Mouse (Mus musculus): Measurements from ENCODE around the gene Efna2. TPM values are rescaled to one million over a fixed set of nuclear protein-coding genes. Genes with fewer than 3 reads are reported as not detected.
A peak's percentile ranks its signal among the peaks of the same experiment; 100 is the strongest.

Efna2 gene
- 34.6 and 42.3 TPM in 2 replicates for polyA plus RNA-seq (2014; fragmentation: Nextera tagmentation; extraction: Ambion mirVana)

DNA sequence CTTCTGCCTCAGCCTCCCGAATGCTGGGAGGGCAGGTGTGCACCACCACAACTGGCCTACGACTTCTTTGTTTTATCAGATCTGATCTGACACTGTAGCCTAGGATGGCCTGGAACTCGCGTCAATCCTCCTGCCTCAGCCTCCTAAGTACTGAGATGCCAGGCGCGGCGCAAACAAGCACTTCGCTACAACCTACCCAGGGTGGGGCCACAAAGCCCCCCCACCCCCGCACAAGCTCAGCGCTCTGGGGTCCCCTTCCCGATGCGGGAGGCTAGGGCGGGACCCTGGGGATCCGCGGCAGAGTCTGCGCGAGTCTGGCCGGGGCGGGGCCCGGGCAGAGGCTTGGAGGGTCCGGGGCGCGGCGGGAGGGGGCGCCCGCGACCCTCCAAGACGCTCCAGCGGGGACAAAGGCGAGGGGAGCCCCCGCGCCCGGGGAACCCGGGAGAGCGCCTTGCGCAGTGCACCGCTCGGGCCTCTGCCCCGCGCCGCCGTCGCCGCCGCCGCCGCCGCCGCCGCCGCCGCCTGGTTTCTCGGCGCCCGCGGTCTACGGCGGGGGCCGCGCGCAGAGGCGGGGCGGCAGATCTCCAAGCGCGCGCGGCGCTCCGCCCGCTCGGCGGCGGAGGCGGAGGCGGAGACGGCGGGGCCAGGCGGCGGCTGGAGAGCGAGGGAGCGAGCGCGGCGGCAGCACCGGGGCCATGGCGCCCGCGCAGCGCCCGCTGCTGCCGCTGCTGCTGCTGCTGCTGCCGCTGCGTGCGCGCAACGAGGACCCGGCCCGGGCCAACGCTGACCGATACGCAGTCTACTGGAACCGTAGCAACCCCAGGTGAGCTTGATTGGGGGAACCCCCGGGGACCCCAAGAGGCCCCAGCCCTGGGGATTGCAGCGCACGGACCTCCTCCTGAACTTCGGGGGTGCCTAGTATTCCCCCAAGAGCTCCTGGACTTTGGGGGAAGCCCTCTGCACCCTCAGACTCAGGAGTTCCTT lies at the start of gene Efna2:
Efna2 (plus strand) TSS at position 415 of the 984 bp plus-strand sequence.
- H3K4me1 ChIP-seq (ENCODE audit: control insufficient read depth, insufficient read depth, low read length): peaks cover 2% of the 10 kb centered on the region; the same call in 1 of the 2 replicates
- peak within 1 kb of the TSS; percentile 53 for H3K4me2 ChIP-seq (ENCODE audit: low read depth, low read length)
- 2% methylated on average over 72 of the region's 106 CpGs for WGBS
- DNase-seq (ENCODE audit: low spot score) (peak; percentile 87), ATAC-seq (replicated peaks; ENCODE audit: insufficient number of reproducible peaks, low FRiP score, low TSS enrichment, low read depth) (peak; percentile 46)
- H3K9me3 ChIP-seq (replicated peaks; ENCODE audit: control insufficient read depth, low read length): no peaks in the 10 kb centered on the region
- no peaks in the 10 kb centered on the region for H3K27me3 ChIP-seq (ENCODE audit: control insufficient read depth, insufficient read depth, low read length)
- peak within 1 kb of the TSS; percentile 94 for H3K4me3 ChIP-seq (ENCODE audit: low read depth, low read length)
- no peaks in the 10 kb centered on the region; the same call in 1 of the 2 replicates for H3K36me3 ChIP-seq (replicated peaks; ENCODE audit: control insufficient read depth, insufficient read depth, low read depth, low read length)
- peak within 1 kb of the TSS; percentile 17 for H3K27ac ChIP-seq (replicated peaks; ENCODE audit: low read depth, low read length)
- H3K9ac ChIP-seq (replicated peaks; ENCODE audit: low read length): peak within 1 kb of the TSS; percentile 96

DNA sequence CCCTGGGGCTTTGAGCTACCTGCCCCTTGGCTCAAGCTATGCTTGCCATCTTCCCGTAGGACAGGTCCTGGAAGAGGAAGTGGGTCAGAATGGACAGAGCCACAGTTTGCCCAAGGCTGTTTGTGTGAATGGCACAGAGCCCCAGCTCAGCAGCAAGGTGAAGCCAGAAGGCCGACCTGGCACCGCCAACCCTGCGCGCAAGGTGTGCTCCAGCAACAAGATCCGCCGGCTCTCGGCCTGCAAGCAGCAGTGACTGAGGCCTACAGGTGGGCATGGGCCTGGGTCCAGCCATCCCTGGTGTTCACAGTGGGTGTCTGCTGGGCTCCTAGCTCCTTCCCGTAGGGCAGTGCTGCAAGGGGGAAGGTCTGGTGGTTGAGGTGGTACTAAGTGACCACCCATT lies 49.4 kb upstream of the Efna2 start:
- Histone ChIP-seq H3K9ac (replicated peaks; ENCODE audit: low read length) (no peak overlapping the region), H3K27me3 (ENCODE audit: control insufficient read depth, insufficient read depth, low read length) (no peaks in the 10 kb centered on the region), H3K4me1 (ENCODE audit: control insufficient read depth, insufficient read depth, low read length) (peaks cover 11% of the 10 kb centered on the region; the same call in 1 of the 2 replicates), H3K27ac (replicated peaks; ENCODE audit: low read depth, low read length) (no peak overlapping the region), H3K4me2 (ENCODE audit: low read depth, low read length) (no peak overlapping the region), H3K4me3 (ENCODE audit: low read depth, low read length) (no peak overlapping the region), H3K9me3 (replicated peaks; ENCODE audit: control insufficient read depth, low read length) (no peaks in the 10 kb centered on the region), H3K36me3 (replicated peaks; ENCODE audit: control insufficient read depth, insufficient read depth, low read depth, low read length) (peaks cover 17% of the 10 kb centered on the region)
- ATAC-seq (replicated peaks; ENCODE audit: insufficient number of reproducible peaks, low FRiP score, low TSS enrichment, low read depth) (no peak), DNase-seq (ENCODE audit: low spot score) (no peak)
- 95% methylated on average over 9 of the region's 9 CpGs for WGBS

DNA sequence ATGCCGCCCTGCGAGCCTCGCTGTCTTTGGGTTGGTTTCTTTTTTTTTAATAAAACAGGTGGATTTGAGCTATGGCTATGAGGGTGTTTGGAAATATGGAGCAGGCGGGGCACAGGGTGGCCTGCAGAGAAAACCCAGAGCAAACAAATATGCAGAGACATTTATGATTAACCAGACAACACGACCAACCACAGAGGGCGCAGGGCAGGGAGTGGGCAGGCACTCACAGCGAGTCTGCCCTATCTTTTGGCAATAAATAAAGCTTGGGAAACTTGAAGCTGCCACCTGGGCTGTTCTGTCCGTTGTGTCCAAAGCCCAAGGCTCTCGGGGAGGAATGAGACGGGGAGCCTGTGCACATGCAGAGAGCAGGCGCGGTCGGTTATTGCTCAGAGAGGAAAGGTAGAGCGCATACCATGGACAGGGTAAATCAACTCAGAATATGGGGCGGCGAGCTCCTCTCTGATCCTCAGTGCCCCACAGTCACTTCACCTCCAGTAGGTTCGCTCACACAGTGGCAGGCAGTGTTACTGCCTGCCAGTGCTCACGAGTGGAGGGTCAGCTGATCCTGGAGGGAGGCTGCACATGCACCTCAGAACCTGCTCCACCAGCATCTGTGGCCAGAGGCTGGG lies 48.8 kb upstream of the Efna2 start:
- DNase-seq (ENCODE audit: low spot score) (no peak), ATAC-seq (replicated peaks; ENCODE audit: insufficient number of reproducible peaks, low FRiP score, low TSS enrichment, low read depth) (peak; percentile 2; the same call in 1 of the 2 replicates)
- H3K4me1 ChIP-seq (ENCODE audit: control insufficient read depth, insufficient read depth, low read length): peaks cover 11% of the 10 kb centered on the region; the same call in 1 of the 2 replicates
- no peak overlapping the region for H3K4me2 ChIP-seq (ENCODE audit: low read depth, low read length)
- no peaks in the 10 kb centered on the region for H3K9me3 ChIP-seq (replicated peaks; ENCODE audit: control insufficient read depth, low read length)
- WGBS: 85% methylated on average over 18 of the region's 18 CpGs
- peaks cover 17% of the 10 kb centered on the region for H3K36me3 ChIP-seq (replicated peaks; ENCODE audit: control insufficient read depth, insufficient read depth, low read depth, low read length)
- H3K9ac ChIP-seq (replicated peaks; ENCODE audit: low read length): no peak overlapping the region
- no peak overlapping the region for H3K4me3 ChIP-seq (ENCODE audit: low read depth, low read length)
- H3K27ac ChIP-seq (replicated peaks; ENCODE audit: low read depth, low read length): no peak overlapping the region
- H3K27me3 ChIP-seq (ENCODE audit: control insufficient read depth, insufficient read depth, low read length): no peaks in the 10 kb centered on the region

DNA sequence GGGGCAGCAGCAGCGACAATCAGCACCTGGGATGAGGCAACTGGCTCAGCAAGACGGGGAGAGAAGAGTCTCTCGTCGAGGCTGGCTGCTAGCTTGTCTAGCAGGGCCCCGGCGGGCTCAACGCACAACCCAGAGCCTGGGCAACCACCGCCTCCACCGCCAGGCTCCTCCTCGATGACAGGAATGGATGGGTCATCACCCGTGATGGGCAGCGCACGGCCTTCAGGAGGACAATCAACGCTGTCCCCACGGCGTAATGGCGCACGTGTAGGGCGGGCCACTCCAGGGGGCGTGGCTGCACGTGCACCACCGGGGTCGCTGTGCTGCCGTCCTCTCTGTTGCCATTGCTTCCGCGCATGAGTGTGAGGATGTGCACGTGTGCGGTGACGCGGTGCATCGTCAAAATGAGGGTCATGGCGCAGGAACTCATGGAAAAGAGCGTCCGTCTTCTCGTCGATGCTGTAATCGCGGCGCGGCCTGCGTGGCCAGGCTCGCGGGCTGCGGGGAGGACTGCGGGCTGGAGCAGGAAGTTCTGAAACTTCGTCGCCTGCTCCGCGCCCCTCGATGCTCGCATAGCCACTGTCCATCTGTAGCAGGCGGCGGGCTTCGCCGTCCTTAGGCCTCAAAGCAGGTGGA lies 47.8 kb upstream of the Efna2 start:
- no peak overlapping the region for H3K27ac ChIP-seq (replicated peaks; ENCODE audit: low read depth, low read length)
- peaks cover 13% of the 10 kb centered on the region for H3K36me3 ChIP-seq (replicated peaks; ENCODE audit: control insufficient read depth, insufficient read depth, low read depth, low read length)
- H3K4me3 ChIP-seq (ENCODE audit: low read depth, low read length): peak overlapping the region; percentile 17; the same call in 1 of the 2 replicates
- peak overlapping the region; percentile 41 for H3K4me2 ChIP-seq (ENCODE audit: low read depth, low read length)
- H3K4me1 ChIP-seq (ENCODE audit: control insufficient read depth, insufficient read depth, low read length): peaks cover 11% of the 10 kb centered on the region; the same call in 1 of the 2 replicates
- ATAC-seq (replicated peaks; ENCODE audit: insufficient number of reproducible peaks, low FRiP score, low TSS enrichment, low read depth) (peak; percentile 58), DNase-seq (ENCODE audit: low spot score) (peak; percentile 66)
- peaks cover 3% of the 10 kb centered on the region for H3K27me3 ChIP-seq (ENCODE audit: control insufficient read depth, insufficient read depth, low read length)
- no peaks in the 10 kb centered on the region for H3K9me3 ChIP-seq (replicated peaks; ENCODE audit: control insufficient read depth, low read length)
- 10% methylated on average over 53 of the region's 55 CpGs for WGBS
- H3K9ac ChIP-seq (replicated peaks; ENCODE audit: low read length): peak overlapping the region; percentile 18; the same call in 1 of the 2 replicates

DNA sequence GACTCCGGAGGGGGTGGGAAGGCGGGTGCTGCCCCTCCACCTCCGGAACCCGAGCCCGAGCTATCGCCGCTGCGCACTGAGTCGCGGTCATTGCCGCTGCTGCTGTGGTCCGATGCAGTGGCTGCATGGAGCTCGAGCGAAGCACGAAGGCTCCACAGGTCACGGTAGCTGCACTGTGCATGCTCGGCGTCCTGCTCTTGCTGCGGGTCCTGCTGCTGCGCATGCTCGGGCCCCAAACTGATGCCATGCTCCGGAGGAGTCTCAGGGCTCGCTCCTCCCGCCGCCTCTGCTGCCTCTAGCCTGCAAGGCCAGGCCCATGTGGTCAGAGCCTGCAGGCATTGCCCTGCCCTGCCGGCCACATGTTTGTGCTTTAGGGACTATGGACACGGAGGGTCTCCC lies 47.3 kb upstream of the Efna2 start:
- Histone ChIP-seq H3K27me3 (ENCODE audit: control insufficient read depth, insufficient read depth, low read length) (peaks cover 8% of the 10 kb centered on the region), H3K36me3 (replicated peaks; ENCODE audit: control insufficient read depth, insufficient read depth, low read depth, low read length) (peaks cover 13% of the 10 kb centered on the region), H3K4me1 (ENCODE audit: control insufficient read depth, insufficient read depth, low read length) (peaks cover 11% of the 10 kb centered on the region), H3K9me3 (replicated peaks; ENCODE audit: control insufficient read depth, low read length) (no peaks in the 10 kb centered on the region), H3K9ac (replicated peaks; ENCODE audit: low read length) (peak overlapping the region; percentile 18; the same call in 1 of the 2 replicates), H3K4me3 (ENCODE audit: low read depth, low read length) (peak overlapping the region; percentile 17; the same call in 1 of the 2 replicates), H3K27ac (replicated peaks; ENCODE audit: low read depth, low read length) (no peak overlapping the region), H3K4me2 (ENCODE audit: low read depth, low read length) (peak overlapping the region; percentile 41)
- DNase-seq (ENCODE audit: low spot score) (peak; percentile 26), ATAC-seq (replicated peaks; ENCODE audit: insufficient number of reproducible peaks, low FRiP score, low TSS enrichment, low read depth) (no peak; the same call in 1 of the 2 replicates)
- WGBS: 31% methylated on average over 27 of the region's 27 CpGs

DNA sequence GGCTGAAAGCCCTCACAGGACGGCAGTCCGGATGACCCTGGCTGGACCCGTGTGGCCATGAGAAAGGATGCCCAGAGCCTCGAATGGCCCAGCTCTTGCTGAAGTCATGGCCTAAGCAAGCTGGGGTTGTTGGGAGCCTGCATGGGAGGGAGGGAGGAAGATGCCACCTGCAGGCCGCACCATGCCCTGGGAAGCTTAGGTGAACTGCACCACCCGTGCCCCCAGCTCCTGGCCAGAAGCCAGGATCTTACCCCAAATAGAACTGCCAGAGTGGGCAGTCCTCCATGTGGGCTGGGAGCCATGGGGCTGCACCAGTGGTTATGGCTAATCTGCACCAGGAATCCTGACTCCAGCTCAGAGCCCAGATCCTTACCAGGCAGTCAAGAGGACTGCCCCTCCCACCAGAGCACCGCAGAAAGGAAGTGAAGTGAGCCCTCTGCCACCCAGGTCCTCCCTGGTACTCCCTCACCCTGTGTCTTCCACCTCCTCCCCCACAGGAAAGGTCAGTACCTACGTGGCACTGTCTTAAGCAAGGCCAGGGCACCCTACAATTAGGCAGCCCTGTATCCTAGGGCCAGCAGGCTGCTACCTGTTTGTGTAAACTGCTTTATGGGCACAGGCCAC lies 45.9 kb upstream of the Efna2 start:
- no peak for ATAC-seq (replicated peaks; ENCODE audit: insufficient number of reproducible peaks, low FRiP score, low TSS enrichment, low read depth)
- no peak overlapping the region for H3K4me2 ChIP-seq (ENCODE audit: low read depth, low read length)

DNA sequence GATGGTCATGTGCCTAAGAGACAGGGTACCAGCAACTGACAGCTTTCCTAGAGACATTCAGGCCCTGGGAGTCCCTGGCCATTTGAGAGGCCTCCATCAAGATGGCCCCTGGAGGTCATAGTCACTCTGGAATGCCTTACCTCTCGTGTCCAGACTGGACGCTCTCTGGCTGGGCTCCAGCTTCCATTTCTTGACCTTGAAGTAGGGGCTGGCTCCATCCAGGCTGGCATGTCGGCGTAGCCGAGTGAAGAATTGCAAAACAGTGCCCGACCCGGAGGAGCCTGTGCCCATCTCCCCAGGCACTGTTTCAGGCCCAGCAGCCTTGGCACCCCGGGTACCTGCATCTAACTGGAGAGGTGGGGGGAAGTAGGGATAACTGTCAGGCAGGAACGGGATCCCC lies 44.9 kb upstream of the Efna2 start:
- H3K4me2 ChIP-seq (ENCODE audit: low read depth, low read length): no peak overlapping the region
- no peak overlapping the region for H3K4me3 ChIP-seq (ENCODE audit: low read depth, low read length)
- WGBS: 93% methylated on average over 9 of the region's 9 CpGs
- H3K36me3 ChIP-seq (replicated peaks; ENCODE audit: control insufficient read depth, insufficient read depth, low read depth, low read length): peaks cover 4% of the 10 kb centered on the region
- H3K27me3 ChIP-seq (ENCODE audit: control insufficient read depth, insufficient read depth, low read length): peaks cover 17% of the 10 kb centered on the region
- H3K27ac ChIP-seq (replicated peaks; ENCODE audit: low read depth, low read length): no peak overlapping the region
- no peak for DNase-seq (ENCODE audit: low spot score)
- no peak overlapping the region for H3K9ac ChIP-seq (replicated peaks; ENCODE audit: low read length)
- no peak for ATAC-seq (replicated peaks; ENCODE audit: insufficient number of reproducible peaks, low FRiP score, low TSS enrichment, low read depth)
- H3K4me1 ChIP-seq (ENCODE audit: control insufficient read depth, insufficient read depth, low read length): peaks cover 25% of the 10 kb centered on the region
- H3K9me3 ChIP-seq (replicated peaks; ENCODE audit: control insufficient read depth, low read length): no peaks in the 10 kb centered on the region

More for the DNA sequence above, 45.9 kb upstream of the Efna2 start:
- H3K4me3 ChIP-seq (ENCODE audit: low read depth, low read length): no peak overlapping the region
- peaks cover 20% of the 10 kb centered on the region for H3K4me1 ChIP-seq (ENCODE audit: control insufficient read depth, insufficient read depth, low read length)
- H3K9me3 ChIP-seq (replicated peaks; ENCODE audit: control insufficient read depth, low read length): no peaks in the 10 kb centered on the region
- H3K36me3 ChIP-seq (replicated peaks; ENCODE audit: control insufficient read depth, insufficient read depth, low read depth, low read length): peaks cover 10% of the 10 kb centered on the region
- peaks cover 17% of the 10 kb centered on the region for H3K27me3 ChIP-seq (ENCODE audit: control insufficient read depth, insufficient read depth, low read length)
- 83% methylated on average over 8 of the region's 8 CpGs for WGBS
- no peak overlapping the region for H3K27ac ChIP-seq (replicated peaks; ENCODE audit: low read depth, low read length)
- no peak overlapping the region for H3K9ac ChIP-seq (replicated peaks; ENCODE audit: low read length)
- DNase-seq (ENCODE audit: low spot score): no peak

Measured in embryonic facial prominence, embryonic 11.5 days (tissue).